Mouse (Mus musculus): ENCODE data around the gene Cirbp. TPM values are rescaled to one million over a fixed set of nuclear protein-coding genes. Genes with fewer than 3 reads are reported as not detected.

Gene Cirbp
- total and polyA plus RNA-seq, 2 experiments from 2014 or later: 315 to 829 TPM

GRCm38 (mm10) chr10:80144159-80144558 lies 21.6 kb upstream of the Cirbp start:
- no peak for ATAC-seq (ENCODE audit: low FRiP score)
- no peak overlapping the region for H3K4me3 ChIP-seq (ENCODE audit: low read depth, low read length)
- 91% methylated on average over 12 of the region's 12 CpGs for WGBS
- no peak for DNase-seq (ENCODE audit: low spot score)
- no peak for TF ChIP-seq CTCF (IDR thresholded peaks at IDR 0.05)
- no peak overlapping the region for H3K4me2 ChIP-seq (ENCODE audit: low read depth, low read length, poor library complexity, severe bottlenecking)
- no peak overlapping the region for H3K9ac ChIP-seq (replicated peaks; ENCODE audit: low read length, poor library complexity, severe bottlenecking)
- H3K27ac ChIP-seq (ENCODE audit: low read depth, low read length): no peak overlapping the region
- H3K36me3 ChIP-seq (ENCODE audit: insufficient read depth, low read length): peaks cover 15% of the 10 kb centered on the region
- peaks cover 5% of the 10 kb centered on the region; the same call in 1 of the 2 replicates for H3K4me1 ChIP-seq (ENCODE audit: insufficient read depth, low read length)
- no peaks in the 10 kb centered on the region for H3K9me3 ChIP-seq (ENCODE audit: low read length)
- no peaks in the 10 kb centered on the region for H3K27me3 ChIP-seq (ENCODE audit: insufficient read depth, low read length)

GRCm38 (mm10) chr10:80144864-80145838 lies 20.6 kb upstream of the Cirbp start:
- Histone ChIP-seq H3K4me1 (ENCODE audit: insufficient read depth, low read length) (peaks cover 5% of the 10 kb centered on the region; the same call in 1 of the 2 replicates), H3K27ac (ENCODE audit: low read depth, low read length) (no peak overlapping the region), H3K9me3 (ENCODE audit: low read length) (no peaks in the 10 kb centered on the region), H3K4me3 (ENCODE audit: low read depth, low read length) (no peak overlapping the region), H3K36me3 (ENCODE audit: insufficient read depth, low read length) (peaks cover 15% of the 10 kb centered on the region), H3K4me2 (ENCODE audit: low read depth, low read length, poor library complexity, severe bottlenecking) (no peak overlapping the region), H3K9ac (replicated peaks; ENCODE audit: low read length, poor library complexity, severe bottlenecking) (no peak overlapping the region), H3K27me3 (ENCODE audit: insufficient read depth, low read length) (no peaks in the 10 kb centered on the region)
- ATAC-seq (ENCODE audit: low FRiP score) (no peak), DNase-seq (ENCODE audit: low spot score) (peak; percentile 73)
- 67% methylated on average over 20 of the region's 20 CpGs for WGBS
- TF ChIP-seq CTCF (IDR thresholded peaks at IDR 0.05): peak; percentile 84

- Histone ChIP-seq H3K9ac (replicated peaks; ENCODE audit: low read length, poor library complexity, severe bottlenecking) (no peak overlapping the region), H3K4me3 (ENCODE audit: low read depth, low read length) (no peak overlapping the region), H3K4me2 (ENCODE audit: low read depth, low read length, poor library complexity, severe bottlenecking) (no peak overlapping the region), H3K27me3 (ENCODE audit: insufficient read depth, low read length) (no peaks in the 10 kb centered on the region), H3K9me3 (ENCODE audit: low read length) (no peaks in the 10 kb centered on the region), H3K4me1 (ENCODE audit: insufficient read depth, low read length) (peaks cover 5% of the 10 kb centered on the region; the same call in 1 of the 2 replicates), H3K36me3 (ENCODE audit: insufficient read depth, low read length) (peaks cover 15% of the 10 kb centered on the region), H3K27ac (ENCODE audit: low read depth, low read length) (no peak overlapping the region)
- 85% methylated on average over 6 of the region's 6 CpGs for WGBS
- DNase-seq (ENCODE audit: low spot score): no peak
- TF ChIP-seq CTCF (IDR thresholded peaks at IDR 0.05): no peak
- ATAC-seq (ENCODE audit: low FRiP score): no peak
Observed at GRCm38 (mm10) chr10:80145896-80146295, 19.9 kb upstream of the Cirbp start.

GRCm38 (mm10) chr10:80146568-80147011 lies 19.2 kb upstream of the Cirbp start:
- no peak for ATAC-seq (ENCODE audit: low FRiP score)
- no peaks in the 10 kb centered on the region for H3K9me3 ChIP-seq (ENCODE audit: low read length)
- TF ChIP-seq CTCF (IDR thresholded peaks at IDR 0.05): no peak
- WGBS: 76% methylated on average over 4 of the region's 4 CpGs
- peaks cover 5% of the 10 kb centered on the region; the same call in 1 of the 2 replicates for H3K4me1 ChIP-seq (ENCODE audit: insufficient read depth, low read length)
- no peak overlapping the region for H3K4me2 ChIP-seq (ENCODE audit: low read depth, low read length, poor library complexity, severe bottlenecking)
- no peak overlapping the region for H3K27ac ChIP-seq (ENCODE audit: low read depth, low read length)
- no peak for DNase-seq (ENCODE audit: low spot score)
- no peaks in the 10 kb centered on the region for H3K27me3 ChIP-seq (ENCODE audit: insufficient read depth, low read length)
- no peak overlapping the region for H3K9ac ChIP-seq (replicated peaks; ENCODE audit: low read length, poor library complexity, severe bottlenecking)
- H3K36me3 ChIP-seq (ENCODE audit: insufficient read depth, low read length): peaks cover 15% of the 10 kb centered on the region
- H3K4me3 ChIP-seq (ENCODE audit: low read depth, low read length): no peak overlapping the region

- H3K4me1 ChIP-seq (ENCODE audit: insufficient read depth, low read length): peaks cover 11% of the 10 kb centered on the region; the same call in 1 of the 2 replicates
- peaks cover 19% of the 10 kb centered on the region for H3K36me3 ChIP-seq (ENCODE audit: insufficient read depth, low read length)
- no peaks in the 10 kb centered on the region for H3K9me3 ChIP-seq (ENCODE audit: low read length)
- H3K27ac ChIP-seq (ENCODE audit: low read depth, low read length): peak overlapping the region; percentile 100
- whole genome bisulfite sequencing: 66% methylated on average over 5 of the region's 5 CpGs
- H3K9ac ChIP-seq (replicated peaks; ENCODE audit: low read length, poor library complexity, severe bottlenecking): no peak overlapping the region
- no peaks in the 10 kb centered on the region for H3K27me3 ChIP-seq (ENCODE audit: insufficient read depth, low read length)
- H3K4me3 ChIP-seq (ENCODE audit: low read depth, low read length): no peak overlapping the region; the same call in 1 of the 2 replicates
- peak overlapping the region; percentile 90 for H3K4me2 ChIP-seq (ENCODE audit: low read depth, low read length, poor library complexity, severe bottlenecking)
- no peak for ATAC-seq (ENCODE audit: low FRiP score)
- no peak for TF ChIP-seq CTCF (IDR thresholded peaks at IDR 0.05)
- no peak for DNase-seq (ENCODE audit: low spot score)
Observed at GRCm38 (mm10) chr10:80147146-80147718, 18.6 kb upstream of the Cirbp start.
